Mouse (Mus musculus): ENCODE measurements at regions not wholly inside any gene's neighbourhood (a gene's known extent, or its start where the extent isn't known, plus 50 kb on each side); places are given as distances from the start of the nearest gene placed in this dataset.

GRCm38 (mm10) chr2:46360049-46360712 is 1243.0 kb upstream of the Zeb2 start:
- Histone ChIP-seq H3K79me2 (ENCODE audit: inconsistent target) (no peaks in the 10 kb centered on the region), H3K36me3 (ENCODE audit: inconsistent target) (no peaks in the 10 kb centered on the region), H3K27ac (peak overlapping the region; percentile 89), H3K4me3 (ENCODE audit: inconsistent target) (no peak overlapping the region)
- WGBS (ENCODE audit: missing documents): 8% methylated on average over 4 of the region's 4 CpGs

GRCm38 (mm10) chr2:46358225-46358624 is 1241.0 kb upstream of the Zeb2 start:
- no peaks in the 10 kb centered on the region for H3K79me2 ChIP-seq (ENCODE audit: inconsistent target)
- 95% methylated on average over 3 of the region's 3 CpGs for WGBS (ENCODE audit: missing documents)
- H3K4me3 ChIP-seq (ENCODE audit: inconsistent target): no peak overlapping the region
- H3K36me3 ChIP-seq (ENCODE audit: inconsistent target): no peaks in the 10 kb centered on the region
- H3K27ac ChIP-seq: no peak overlapping the region

GRCm38 (mm10) chr2:46356651-46357050 is 1239.5 kb upstream of the Zeb2 start:
- Histone ChIP-seq H3K36me3 (ENCODE audit: inconsistent target) (no peaks in the 10 kb centered on the region), H3K79me2 (ENCODE audit: inconsistent target) (no peaks in the 10 kb centered on the region), H3K27ac (no peak overlapping the region), H3K4me3 (ENCODE audit: inconsistent target) (no peak overlapping the region)
- WGBS (ENCODE audit: missing documents): 95% methylated on average over 3 of the region's 3 CpGs

- Histone ChIP-seq H3K36me3 (ENCODE audit: inconsistent target) (no peaks in the 10 kb centered on the region), H3K4me3 (ENCODE audit: inconsistent target) (no peak overlapping the region), H3K27ac (no peak overlapping the region), H3K79me2 (ENCODE audit: inconsistent target) (no peaks in the 10 kb centered on the region)
- 92% methylated on average over 4 of the region's 4 CpGs for WGBS (ENCODE audit: missing documents)
These were observed 1223.5 kb upstream of the Zeb2 start for GRCm38 (mm10) chr2:46340694-46341093.

- WGBS (ENCODE audit: missing documents): 79% methylated on average over 2 of the region's 2 CpGs
- Histone ChIP-seq H3K4me3 (ENCODE audit: inconsistent target) (no peak overlapping the region), H3K36me3 (ENCODE audit: inconsistent target) (no peaks in the 10 kb centered on the region), H3K27ac (no peak overlapping the region), H3K79me2 (ENCODE audit: inconsistent target) (no peaks in the 10 kb centered on the region)
These were observed 1199.5 kb upstream of the Zeb2 start for GRCm38 (mm10) chr2:46316666-46317065.

- H3K79me2 ChIP-seq (ENCODE audit: inconsistent target): no peaks in the 10 kb centered on the region
- H3K36me3 ChIP-seq (ENCODE audit: inconsistent target): no peaks in the 10 kb centered on the region
- no peak overlapping the region for H3K4me3 ChIP-seq (ENCODE audit: inconsistent target)
- H3K27ac ChIP-seq: peak overlapping the region; percentile 64
- WGBS (ENCODE audit: missing documents): 91% methylated on average over 3 of the region's 3 CpGs
These were observed 1198.0 kb upstream of the Zeb2 start for GRCm38 (mm10) chr2:46315243-46315642.

- Histone ChIP-seq H3K27ac (no peak overlapping the region), H3K36me3 (ENCODE audit: inconsistent target) (no peaks in the 10 kb centered on the region), H3K79me2 (ENCODE audit: inconsistent target) (no peaks in the 10 kb centered on the region), H3K4me3 (ENCODE audit: inconsistent target) (no peak overlapping the region)
- WGBS (ENCODE audit: missing documents): 94% methylated on average over 2 of the region's 2 CpGs
These were observed 1190.5 kb upstream of the Zeb2 start for GRCm38 (mm10) chr2:46307582-46308153.

- no peak overlapping the region for H3K4me3 ChIP-seq (ENCODE audit: inconsistent target)
- 0% methylated on average over 1 of the region's 1 CpGs for WGBS (ENCODE audit: missing documents)
- H3K27ac ChIP-seq: no peak overlapping the region
- H3K36me3 ChIP-seq (ENCODE audit: inconsistent target): no peaks in the 10 kb centered on the region
- no peaks in the 10 kb centered on the region for H3K79me2 ChIP-seq (ENCODE audit: inconsistent target)
These were observed 1185.4 kb upstream of the Zeb2 start for GRCm38 (mm10) chr2:46302627-46303026.

GRCm38 (mm10) chr2:46297274-46297843 is 1180.2 kb upstream of the Zeb2 start:
- H3K36me3 ChIP-seq (ENCODE audit: inconsistent target): no peaks in the 10 kb centered on the region
- no peak overlapping the region for H3K27ac ChIP-seq
- H3K4me3 ChIP-seq (ENCODE audit: inconsistent target): no peak overlapping the region
- H3K79me2 ChIP-seq (ENCODE audit: inconsistent target): no peaks in the 10 kb centered on the region
- WGBS (ENCODE audit: missing documents): 95% methylated on average over 2 of the region's 2 CpGs

- Histone ChIP-seq H3K27ac (no peak overlapping the region), H3K79me2 (ENCODE audit: inconsistent target) (no peaks in the 10 kb centered on the region), H3K4me3 (ENCODE audit: inconsistent target) (no peak overlapping the region), H3K36me3 (ENCODE audit: inconsistent target) (no peaks in the 10 kb centered on the region)
- WGBS (ENCODE audit: missing documents): 97% methylated on average over 5 of the region's 5 CpGs
These were observed 1166.9 kb upstream of the Zeb2 start for GRCm38 (mm10) chr2:46283929-46284598.

- H3K79me2 ChIP-seq (ENCODE audit: inconsistent target): no peaks in the 10 kb centered on the region
- WGBS (ENCODE audit: missing documents): 97% methylated on average over 2 of the region's 2 CpGs
- no peak overlapping the region for H3K4me3 ChIP-seq (ENCODE audit: inconsistent target)
- H3K27ac ChIP-seq: no peak overlapping the region
- no peaks in the 10 kb centered on the region for H3K36me3 ChIP-seq (ENCODE audit: inconsistent target)
These were observed 1163.6 kb upstream of the Zeb2 start for GRCm38 (mm10) chr2:46280822-46281221.

GRCm38 (mm10) chr2:46261618-46262017 is 1144.4 kb upstream of the Zeb2 start:
- no peaks in the 10 kb centered on the region for H3K36me3 ChIP-seq (ENCODE audit: inconsistent target)
- H3K4me3 ChIP-seq (ENCODE audit: inconsistent target): no peak overlapping the region
- H3K79me2 ChIP-seq (ENCODE audit: inconsistent target): no peaks in the 10 kb centered on the region
- WGBS (ENCODE audit: missing documents): 100% methylated on average over 1 of the region's 1 CpGs
- H3K27ac ChIP-seq: no peak overlapping the region

GRCm38 (mm10) chr2:46251562-46251961 is 1134.4 kb upstream of the Zeb2 start:
- Histone ChIP-seq H3K27ac (no peak overlapping the region), H3K4me3 (ENCODE audit: inconsistent target) (no peak overlapping the region), H3K36me3 (ENCODE audit: inconsistent target) (no peaks in the 10 kb centered on the region), H3K79me2 (ENCODE audit: inconsistent target) (no peaks in the 10 kb centered on the region)
- 37% methylated on average over 7 of the region's 7 CpGs for WGBS (ENCODE audit: missing documents)

GRCm38 (mm10) chr2:46245717-46246116 is 1128.5 kb upstream of the Zeb2 start:
- no peaks in the 10 kb centered on the region for H3K36me3 ChIP-seq (ENCODE audit: inconsistent target)
- H3K79me2 ChIP-seq (ENCODE audit: inconsistent target): no peaks in the 10 kb centered on the region
- peak overlapping the region; percentile 68 for H3K27ac ChIP-seq
- WGBS (ENCODE audit: missing documents): 0% methylated on average over 3 of the region's 3 CpGs
- H3K4me3 ChIP-seq (ENCODE audit: inconsistent target): no peak overlapping the region

- Histone ChIP-seq H3K27ac (peak overlapping the region; percentile 68), H3K36me3 (ENCODE audit: inconsistent target) (no peaks in the 10 kb centered on the region), H3K79me2 (ENCODE audit: inconsistent target) (no peaks in the 10 kb centered on the region), H3K4me3 (ENCODE audit: inconsistent target) (no peak overlapping the region)
- WGBS (ENCODE audit: missing documents): 70% methylated on average over 3 of the region's 3 CpGs
These were observed 1127.5 kb upstream of the Zeb2 start for GRCm38 (mm10) chr2:46244697-46245096.

Measured in macrophage (primary cell).